9 mouse cellular contexts compared by ENCODE assay signal in genomic region chr4:135565400-135565799, GRCm38 (mm10). TPM values are rescaled to one million over a fixed set of nuclear protein-coding genes. Genes with fewer than 3 reads are reported as not detected.
DNase-seq lines count a peak whose midpoint lies in the region; ATAC-seq lines count a peak whose summit lies in the region.
"Had no signal": no experiment of that assay in that cellular context is flagged by ENCODE, and none has a peak within 500 bp of the region (broad histone marks: within the 10 kb centered on the region; RNA-seq: fewer than 3 reads in every experiment).

No protein-coding gene starts in this region.

- peak; percentile 83 for ATAC-seq in heart, embryonic 15.5 days (replicated peaks; ENCODE audit: insufficient number of reproducible peaks, insufficient read depth, low FRiP score, low read depth)
- ATAC-seq in stomach, embryonic 16.5 days (ENCODE audit: insufficient read depth, low FRiP score): peak; percentile 57

- H3K4me2 ChIP-seq in heart, embryonic 15.5 days: no peak overlapping the region
- H3K4me2 ChIP-seq in stomach, embryonic 16.5 days (ENCODE audit: low read depth, low read length): no peak overlapping the region
- H3K4me2 ChIP-seq: midbrain, embryonic 11.5 days had no signal

- no peaks in the 10 kb centered on the region for H3K27me3 ChIP-seq in heart, embryonic 15.5 days
- H3K27me3 ChIP-seq in stomach, embryonic 16.5 days (ENCODE audit: control insufficient read depth, insufficient read depth, low read length): 0 out of 2 replicates have a peak, but pooled peaks cover 3% of the 10 kb centered on the region

- H3K9ac ChIP-seq in heart, embryonic 15.5 days: no peak overlapping the region
- no peak overlapping the region for H3K9ac ChIP-seq in stomach, embryonic 16.5 days (ENCODE audit: low read length)

- H3K4me3 ChIP-seq in heart, embryonic 15.5 days: no peak overlapping the region
- no peak overlapping the region for H3K4me3 ChIP-seq in stomach, embryonic 16.5 days (replicated peaks; ENCODE audit: low read length)

- WGBS in heart, embryonic 15.5 days: 15% methylated on average over 9 of the region's 9 CpGs
- 41% methylated on average over 9 of the region's 9 CpGs for WGBS in stomach, embryonic 16.5 days

- H3K9me3 ChIP-seq in heart, embryonic 15.5 days (replicated peaks): no peaks in the 10 kb centered on the region
- H3K9me3 ChIP-seq in stomach, embryonic 16.5 days (replicated peaks; ENCODE audit: control insufficient read depth, low read length): no peaks in the 10 kb centered on the region

- peak; percentile 77 for DNase-seq in ovary, adult 18-20 months (ENCODE audit: low spot score)
- no peak for DNase-seq in ovary, postnatal 10 days (ENCODE audit: low spot score)
- DNase-seq in kidney, postnatal 10 days: peak; percentile 67
- DNase-seq in urinary bladder, postnatal 25 days (ENCODE audit: low spot score): no peak
- DNase-seq in right cerebral cortex, postnatal 36 days (ENCODE audit: low spot score in 2 of 2): no peak
- no peak for DNase-seq in left cerebral cortex, postnatal 4 days

- intact Hi-C loops in left cerebral cortex, postnatal 4 days (cut with DNase I): no loop called here

- no peaks in the 10 kb centered on the region for H3K36me3 ChIP-seq in heart, embryonic 15.5 days
- no peaks in the 10 kb centered on the region for H3K36me3 ChIP-seq in stomach, embryonic 16.5 days (ENCODE audit: control insufficient read depth, insufficient read depth, low read length)

- peak overlapping the region; percentile 89 for H3K27ac ChIP-seq in heart, embryonic 15.5 days
- peak overlapping the region; percentile 73 for H3K27ac ChIP-seq in stomach, embryonic 16.5 days (ENCODE audit: low read length)

- peaks cover 72% of the 10 kb centered on the region for H3K4me1 ChIP-seq in heart, embryonic 15.5 days (replicated peaks)
- H3K4me1 ChIP-seq in stomach, embryonic 16.5 days (ENCODE audit: control insufficient read depth, insufficient read depth, low read length): peaks cover 39% of the 10 kb centered on the region

RNA-seq across cellular contexts. Expression of gene Grhl3, which starts 8.0 kb away (rescaled TPM):
- 5.4 and 5.9 TPM in 2 replicates for polyA plus RNA-seq in heart, embryonic 15.5 days (2015; fragmentation: Nextera tagmentation; extraction: Ambion mirVana)
- 54.1 and 74.1 TPM in 2 replicates for polyA plus RNA-seq in stomach, embryonic 16.5 days (2015; fragmentation: Nextera tagmentation; extraction: Ambion mirVana)
- total RNA-seq in left cerebral cortex, postnatal 4 days (2021): under 1 TPM; 0.32 to 0.34 TPM

Comparison
In these comparisons a context has a peak if more than half of its experiments do, and no peak if none do; other contexts are left out.
1. DNase-seq: peak in ovary, adult 18-20 months (single experiment) and kidney, postnatal 10 days (single experiment); none in ovary, postnatal 10 days (single experiment), urinary bladder, postnatal 25 days (single experiment), right cerebral cortex, postnatal 36 days (0 of 2) and left cerebral cortex, postnatal 4 days (single experiment).